Mouse (Mus musculus) left cerebral cortex, adult 2 months (tissue): ENCODE measurements around the gene Rnf114. TPM values are rescaled to one million over a fixed set of nuclear protein-coding genes. Genes with fewer than 3 reads are reported as not detected.
A peak's percentile ranks its signal among the peaks of the same experiment; 100 is the strongest.

Source experiments
- DNase-seq, 2 experiments: peaks; one replicate each; pipeline ENCODE4 v3.0.0; 2021 to 2022; ENCODE audit warnings: low spot score in 2 of 2, mixed read lengths in 1 of 2; ENCODE audit errors: extremely low spot score in 1 of 2
- H3K27ac ChIP-seq: fragments of 200-600 bp; 2 replicates; pipeline ENCODE4 v1.8.1; 2022
- H3K4me3 ChIP-seq: fragments of 200-600 bp; 2 replicates; pipeline ENCODE4 v1.8.1; 2022
- CTCF ChIP-seq: fragments of 200-600 bp; IDR thresholded peaks from 2 replicates; pipeline ENCODE4 v1.8.1; 2022; ENCODE audit warnings: antibody characterized with exemption, mild to moderate bottlenecking, moderate library complexity
- intact Hi-C: fragments of 180-260 bp; cut with DNase I; formaldehyde crosslinking; loops from one replicate; pipeline ENCODE4 v1.15.1; 2025
- total RNA-seq, 2 experiments: library from RNA; stranded (reverse); gene quantifications; 2 replicates each; pipeline ENCODE4 v1.2.3; 2021

Gene Rnf114
- total RNA-seq, 2 experiments from 2014 or later = 54.9 to 57.3 TPM

- H3K4me3 ChIP-seq = no peak overlapping the region
- DNase-seq = no peak
- intact Hi-C loops = no loop called here
- no peak for TF ChIP-seq CTCF
- H3K27ac ChIP-seq = no peak overlapping the region
Measured at GRCm38 (mm10) chr2:167565312-167565656, 72.8 kb downstream of the Rnf114 start.

GRCm38 (mm10) chr2:167565682-167566081 lies 73.2 kb downstream of the Rnf114 start:
- no peak overlapping the region for H3K27ac ChIP-seq
- DNase-seq = no peak
- intact Hi-C loops = no loop called here
- H3K4me3 ChIP-seq = 0 out of 2 replicates have a peak overlapping the region, but pooled peaks have one; percentile 13
- no peak; the same call in 1 of the 2 replicates for TF ChIP-seq CTCF

Other genes with a start within 250 kb of the Rnf114 start
- 10 to 100 TPM; 49.7 to 50.2 TPM for gene B4galt5, start 143.5 kb upstream of the Rnf114 start, total RNA-seq
- gene Slc9a8, start 70.9 kb upstream of the Rnf114 start, total RNA-seq = 10 to 100 TPM; 31.1 to 34.4 TPM
- 10 to 100 TPM; 78.0 to 79.1 TPM for gene Spata2, start 242 bp downstream of the Rnf114 start, total RNA-seq
- gene Snai1, start 45.5 kb downstream of the Rnf114 start, total RNA-seq = under 1 TPM; 0.56 to 0.70 TPM
- 100 to 1,000 TPM; 244 to 274 TPM for gene Ube2v1, start 139.4 kb downstream of the Rnf114 start, total RNA-seq
- gene Gm20431, start 168.9 kb downstream of the Rnf114 start, total RNA-seq = 10 to 100 TPM; 29.1 to 38.0 TPM
- 10 to 100 TPM; 15.1 to 19.2 TPM for gene Cebpb, start 196.3 kb downstream of the Rnf114 start, total RNA-seq
- gene Tmem189, start 197.2 kb downstream of the Rnf114 start, total RNA-seq = 10 to 100 TPM; 42.3 to 43.0 TPM